Mouse (Mus musculus): ENCODE measurements around the gene Ccl5.

- TF ChIP-seq CTCF (IDR thresholded peaks at IDR 0.05; ENCODE audit: insufficient read depth, low read depth, low read length) = no peak
- no peak for TF ChIP-seq POLR2A (IDR thresholded peaks at IDR 0.05; ENCODE audit: insufficient read depth, low read depth, low read length)
Measured at GRCm38 (mm10) chr11:83544214-83544613, 13.9 kb upstream of the Ccl5 start.
